Mouse (Mus musculus) thymus, adult 18-20 months (tissue): ENCODE data around the gene Hsf5.

Experiments
- DNase-seq, 2 experiments: peaks; one replicate each; pipeline ENCODE4 v3.0.0; 2022; ENCODE audit warnings: mixed read lengths in 2 of 2

The Hsf5 gene

GRCm38 (mm10) chr11:87642865-87643264, 25.9 kb downstream of the Hsf5 start:
- DNase-seq = no peak

GRCm38 (mm10) chr11:87654693-87655092, 37.7 kb downstream of the Hsf5 start:
- DNase-seq = no peak

GRCm38 (mm10) chr11:87659216-87659615, 42.3 kb downstream of the Hsf5 start:
- DNase-seq = no peak

GRCm38 (mm10) chr11:87662407-87662806, 45.4 kb downstream of the Hsf5 start, which contains the start of gene Rnf43:
Gene Rnf43 (plus strand): TSS chr11:87662722.
- DNase-seq = peak; percentile 62 to 81

- no peak for DNase-seq
These were observed 45.9 kb downstream of the Hsf5 start for GRCm38 (mm10) chr11:87662822-87663221.

- DNase-seq = no peak
These were observed 47.0 kb downstream of the Hsf5 start for GRCm38 (mm10) chr11:87663948-87664347.

GRCm38 (mm10) chr11:87664521-87664920, 47.6 kb downstream of the Hsf5 start:
- no peak for DNase-seq

- no peak for DNase-seq
These were observed 48.3 kb downstream of the Hsf5 start for GRCm38 (mm10) chr11:87665224-87665623.

- DNase-seq = no peak
These were observed 48.7 kb downstream of the Hsf5 start for GRCm38 (mm10) chr11:87665658-87666057.

- DNase-seq = no peak
These were observed 49.5 kb downstream of the Hsf5 start for GRCm38 (mm10) chr11:87666256-87667035.

GRCm38 (mm10) chr11:87667107-87668090, 50.4 kb downstream of the Hsf5 start:
- no peak for DNase-seq

- no peak for DNase-seq
These were observed 56.3 kb downstream of the Hsf5 start for GRCm38 (mm10) chr11:87673282-87673681.

GRCm38 (mm10) chr11:87675606-87676005, 58.6 kb downstream of the Hsf5 start:
- no peak for DNase-seq

GRCm38 (mm10) chr11:87677756-87678155, 60.8 kb downstream of the Hsf5 start:
- DNase-seq = no peak

GRCm38 (mm10) chr11:87678545-87678944, 61.6 kb downstream of the Hsf5 start:
- no peak for DNase-seq

GRCm38 (mm10) chr11:87678976-87679375, 62.0 kb downstream of the Hsf5 start:
- no peak for DNase-seq

GRCm38 (mm10) chr11:87680786-87681185, 63.8 kb downstream of the Hsf5 start:
- DNase-seq = no peak

- no peak for DNase-seq
These were observed 65.1 kb downstream of the Hsf5 start for GRCm38 (mm10) chr11:87682096-87682495.

GRCm38 (mm10) chr11:87682838-87683571, 66.0 kb downstream of the Hsf5 start:
- no peak for DNase-seq

- DNase-seq = no peak
These were observed 69.4 kb downstream of the Hsf5 start for GRCm38 (mm10) chr11:87686407-87686806.

- DNase-seq = no peak
These were observed 70.6 kb downstream of the Hsf5 start for GRCm38 (mm10) chr11:87687246-87688225.
